Mouse (Mus musculus) heart, postnatal 14 days (tissue): ENCODE data around the gene Gm20388. TPM values are rescaled to one million over a fixed set of nuclear protein-coding genes. Genes with fewer than 3 reads are reported as not detected.

Source experiments
- DNase-seq, 2 experiments: peaks; one replicate each; pipeline ENCODE4 v3.0.0; 2021 to 2022
- intact Hi-C: fragments of 180-260 bp; cut with DNase I; formaldehyde crosslinking; loops from one replicate; pipeline ENCODE4 v1.15.1; 2025
- total RNA-seq, 2 experiments: library from RNA; stranded (reverse); gene quantifications; 2 replicates each; pipeline ENCODE4 v1.2.3; 2021

The Gm20388 gene
- total RNA-seq, 2 experiments from 2014 or later: 0.24 TPM; not detected in 1

GRCm38 (mm10) chr8:121368799-121369198, 1458.2 kb downstream of the Gm20388 start:
- no peak for DNase-seq
- intact Hi-C loops: no loop called here

- no peak for DNase-seq
- intact Hi-C loops: no loop called here
Observed at GRCm38 (mm10) chr8:121369378-121369777, 1458.7 kb downstream of the Gm20388 start.

DNA sequence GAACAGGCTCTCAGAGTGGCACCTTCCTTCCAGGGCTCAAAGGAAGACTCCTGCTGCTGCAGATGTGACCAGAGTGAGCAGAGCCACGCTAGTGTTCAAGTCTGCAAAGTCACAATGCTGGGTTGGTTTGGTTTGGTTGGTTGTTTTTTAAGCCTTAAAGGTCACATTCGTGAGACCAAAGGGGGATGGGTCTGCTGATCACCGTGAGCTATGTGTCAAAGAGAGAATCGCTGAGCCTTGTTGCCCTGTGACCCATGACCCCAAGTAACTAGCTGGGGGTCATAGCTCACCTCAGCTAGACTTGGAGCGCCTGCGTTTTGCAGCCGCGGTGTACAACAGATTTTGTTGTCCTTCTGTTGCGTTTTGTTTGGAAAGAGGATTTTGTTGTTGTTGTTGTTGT, 1460.6 kb downstream of the Gm20388 start:
- no peak for DNase-seq
- intact Hi-C loops: no loop called here

GRCm38 (mm10) chr8:121371911-121372638, 1461.4 kb downstream of the Gm20388 start:
- DNase-seq: no peak
- intact Hi-C loops: no loop called here

GRCm38 (mm10) chr8:121372639-121372986, 1462.0 kb downstream of the Gm20388 start:
- no peak for DNase-seq
- intact Hi-C loops: no loop called here

DNA sequence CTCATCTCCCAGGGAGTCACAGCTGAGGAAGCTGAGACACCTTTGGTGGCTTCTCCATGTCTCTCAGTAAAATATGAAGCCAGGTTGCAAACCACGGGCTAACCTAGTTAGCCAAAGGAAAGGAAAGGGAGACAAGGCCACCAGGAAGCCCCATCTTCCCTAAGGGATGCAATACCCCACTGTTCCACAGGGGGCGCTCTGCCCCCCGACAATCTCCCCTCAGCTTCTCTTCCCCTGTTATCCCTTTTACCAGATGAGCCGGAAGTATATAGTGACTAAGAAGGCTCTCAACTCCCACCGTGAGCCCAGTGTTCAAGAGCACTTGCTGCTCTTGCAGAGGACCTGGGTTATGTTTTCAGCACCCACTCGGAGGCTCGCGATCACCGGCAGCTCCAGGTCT, 1463.6 kb downstream of the Gm20388 start:
- intact Hi-C loops: no loop called here
- no peak for DNase-seq

DNA sequence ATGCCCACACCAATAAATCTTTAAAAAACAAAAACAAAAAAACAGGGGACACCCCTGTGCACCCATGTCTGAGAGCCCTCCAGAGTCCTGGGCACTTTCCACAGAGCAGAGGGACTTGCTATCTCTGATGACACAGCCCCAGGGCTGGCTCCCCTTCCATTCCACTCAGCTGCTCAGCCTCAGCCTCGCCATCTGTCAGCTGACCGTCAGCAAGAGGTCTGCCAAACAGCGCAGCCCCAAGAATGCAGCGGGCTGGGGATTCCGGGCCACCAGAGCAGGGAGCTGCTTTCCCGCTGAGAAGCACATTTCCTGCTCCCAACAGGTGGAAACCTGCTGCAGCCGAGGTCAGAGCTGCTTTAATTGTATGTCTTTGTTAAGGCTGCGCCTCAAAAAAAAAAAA, 1464.1 kb downstream of the Gm20388 start:
- intact Hi-C loops: no loop called here
- DNase-seq: peak; percentile 62 to 72

- intact Hi-C loops: no loop called here
- DNase-seq: peak; percentile 90 to 92
Observed at GRCm38 (mm10) chr8:121376116-121376950, 1465.7 kb downstream of the Gm20388 start.

- no peak for DNase-seq
- intact Hi-C loops: loop anchor here (2.0 kb wide), 1 partner anchor 43 kb away; no protein-coding TSS in a partner anchor
Observed at GRCm38 (mm10) chr8:121377680-121378079, 1467.0 kb downstream of the Gm20388 start.

GRCm38 (mm10) chr8:121379387-121379786, 1468.7 kb downstream of the Gm20388 start:
- intact Hi-C loops: loop anchor here (2.0 kb wide), 1 partner anchor 45 kb away; no protein-coding TSS in a partner anchor
- DNase-seq: no peak

DNA sequence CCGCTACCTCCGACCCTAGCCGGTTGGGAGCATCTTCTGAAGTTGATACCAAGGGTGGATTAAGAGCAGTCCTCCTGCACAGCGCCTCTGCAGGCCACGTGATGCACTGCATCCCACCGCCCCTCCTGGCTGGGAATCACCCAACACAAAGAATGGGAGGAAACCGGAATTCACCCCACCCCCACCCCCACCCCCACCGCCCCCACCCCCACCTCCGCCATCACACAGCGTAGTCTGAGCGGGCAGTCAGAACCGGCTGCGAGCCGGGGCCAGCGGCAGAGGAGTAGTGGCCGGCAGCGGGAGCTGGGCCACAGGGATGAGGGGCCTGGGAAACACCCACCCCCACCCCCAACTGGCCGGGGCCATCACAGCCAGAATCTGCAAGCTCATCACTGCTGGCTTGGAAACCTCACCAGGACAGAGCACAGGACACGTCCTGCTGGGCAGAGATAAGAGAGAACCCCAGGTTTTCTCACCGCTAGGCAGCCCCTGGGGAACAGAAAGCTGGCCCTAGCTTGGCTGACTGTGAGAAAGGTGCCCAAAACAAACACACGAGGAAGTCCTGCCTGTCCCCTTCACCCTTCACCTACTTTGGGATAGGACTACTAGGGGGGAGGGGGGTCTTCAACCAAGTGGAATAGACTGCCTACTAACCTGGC, 1472.1 kb downstream of the Gm20388 start:
- intact Hi-C loops: no loop called here
- peak; percentile 87 to 90 for DNase-seq

DNA sequence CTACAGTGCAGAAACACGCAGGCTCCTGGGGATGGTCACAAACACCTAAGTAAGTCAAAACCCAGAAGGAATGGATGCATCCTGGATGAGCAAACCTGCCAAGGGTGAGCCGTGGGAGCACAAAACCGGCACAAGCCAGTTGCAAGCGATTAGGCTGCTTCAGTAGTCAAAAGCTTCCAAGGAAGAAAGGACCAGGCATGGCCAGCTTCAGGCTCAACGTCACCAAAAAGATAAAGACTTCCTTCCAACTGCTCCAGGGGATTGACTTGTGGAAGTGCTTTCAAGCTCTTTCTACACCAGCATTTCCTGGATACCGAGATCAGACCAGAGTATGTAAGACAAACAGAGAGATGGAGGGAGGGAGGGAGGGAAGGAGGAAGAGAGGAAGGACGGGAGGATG, 1474.9 kb downstream of the Gm20388 start:
- no peak for DNase-seq
- intact Hi-C loops: loop anchor here (5.0 kb wide), 1 partner anchor 123 kb away; no protein-coding TSS in a partner anchor

DNA sequence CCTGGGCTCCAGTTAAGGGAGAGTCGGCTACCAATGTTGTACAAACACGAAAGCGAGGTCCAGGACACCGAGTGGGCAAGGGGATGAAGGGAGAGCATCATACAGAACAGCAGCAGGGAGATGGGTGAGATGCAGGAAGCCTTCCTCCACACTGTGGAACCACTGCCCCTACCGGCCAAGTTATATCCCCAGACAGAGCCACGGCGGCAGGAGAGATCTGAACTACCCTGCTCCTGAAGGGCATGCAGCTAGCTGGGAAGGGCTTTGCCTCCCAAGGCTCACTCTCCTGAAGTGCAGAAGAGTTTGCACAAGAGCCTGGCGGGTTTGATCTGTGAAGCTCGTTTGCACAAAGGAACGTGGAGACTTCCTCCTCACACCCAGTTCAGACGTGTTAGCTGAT, 1480.0 kb downstream of the Gm20388 start:
- DNase-seq: peak; percentile 37 to 56
- intact Hi-C loops: loop anchor here (5.0 kb wide), 2 partner anchors 68 to 158 kb away; no protein-coding TSS in a partner anchor

DNA sequence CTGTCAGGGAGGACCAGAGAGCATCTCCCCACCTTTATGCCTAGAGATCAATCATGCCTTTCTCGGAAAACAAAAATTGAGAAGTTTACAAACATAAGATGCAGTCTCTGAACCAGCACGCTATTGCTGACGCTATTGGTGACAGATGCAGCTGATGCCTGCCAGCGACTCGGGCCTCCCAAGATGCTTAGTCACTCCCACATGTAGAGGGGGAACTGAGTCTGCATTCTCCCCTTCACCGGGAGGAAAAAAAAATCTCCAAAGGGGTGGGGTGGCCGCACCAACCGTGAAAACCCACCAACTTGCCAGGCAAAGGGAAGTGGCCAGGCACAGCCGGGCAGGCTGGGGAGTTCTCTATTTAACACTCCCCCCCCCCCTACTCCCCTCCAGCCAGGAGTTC, 1480.6 kb downstream of the Gm20388 start:
- no peak for DNase-seq
- intact Hi-C loops: loop anchor here (5.0 kb wide), 2 partner anchors 69 to 159 kb away; no protein-coding TSS in a partner anchor

- no peak for DNase-seq
- intact Hi-C loops: loop anchor here (2.0 to 5.0 kb wide), 3 partner anchors 69 to 159 kb away; no protein-coding TSS in a partner anchor
Observed at GRCm38 (mm10) chr8:121391771-121392170, 1481.1 kb downstream of the Gm20388 start.

DNA sequence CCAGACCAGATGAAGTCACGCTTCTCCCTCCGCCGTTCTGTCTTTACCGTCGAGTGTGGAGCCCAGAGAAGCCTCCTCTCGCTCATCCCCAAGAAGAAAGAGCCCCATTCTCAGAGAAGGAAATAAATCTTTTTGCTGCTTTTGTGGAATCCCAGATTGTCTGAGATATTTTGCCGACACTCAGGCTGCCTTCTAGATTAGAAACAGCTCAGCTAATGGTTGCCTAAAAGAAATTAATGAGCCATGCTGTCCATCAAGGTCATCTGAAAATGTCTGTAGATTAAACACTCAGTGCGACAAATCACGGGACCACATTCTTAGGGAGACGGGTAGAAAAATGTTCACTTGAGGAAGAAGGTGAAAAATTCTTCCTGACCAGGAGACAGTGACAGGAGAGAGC, 1481.8 kb downstream of the Gm20388 start:
- DNase-seq: no peak
- intact Hi-C loops: loop anchor here (2.0 to 5.0 kb wide), 3 partner anchors 70 to 160 kb away; no protein-coding TSS in a partner anchor

DNA sequence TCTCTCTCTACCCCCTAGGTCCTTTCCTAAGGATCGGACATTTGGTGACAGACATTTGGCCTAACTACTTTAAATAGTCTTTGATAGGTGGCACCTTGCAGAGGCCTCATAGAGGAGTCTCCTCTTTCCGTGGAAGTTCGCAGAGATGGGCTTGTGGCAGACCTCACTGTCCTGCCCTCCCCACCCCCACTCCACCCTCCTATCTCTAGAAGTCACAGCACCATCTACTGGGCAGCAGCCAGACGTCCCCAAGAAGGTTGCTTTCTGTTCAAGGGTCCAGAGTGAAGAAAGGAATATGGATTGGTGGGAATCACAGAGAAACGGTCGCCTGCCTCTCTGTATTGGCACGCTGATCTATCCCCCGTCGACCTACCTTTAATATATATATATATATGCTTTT, 1482.5 kb downstream of the Gm20388 start:
- intact Hi-C loops: loop anchor here (1.0 to 5.0 kb wide), 4 partner anchors 71 to 280 kb away; no protein-coding TSS in a partner anchor
- DNase-seq: peak; percentile 60 to 69

GRCm38 (mm10) chr8:121394686-121395085, 1484.0 kb downstream of the Gm20388 start:
- intact Hi-C loops: loop anchor here (5.0 kb wide), 2 partner anchors 72 to 162 kb away; no protein-coding TSS in a partner anchor
- DNase-seq: no peak

GRCm38 (mm10) chr8:121395316-121395715, 1484.7 kb downstream of the Gm20388 start:
- no peak for DNase-seq
- intact Hi-C loops: no loop called here

GRCm38 (mm10) chr8:121396151-121396550, 1485.5 kb downstream of the Gm20388 start:
- intact Hi-C loops: no loop called here
- no peak for DNase-seq
